Mouse (Mus musculus) mouse trophoblast stem cell (cell line): ENCODE measurements around the gene Gm28041.
"Not testable (repeated sequence)": the region's sequence is repeated elsewhere in the genome, so short reads cannot be mapped to it uniquely, and the experiment has no call there.

Experiments
- in situ Hi-C, 2 experiments: fragments of 300-500 bp; cut with MseI, MboI; formaldehyde crosslinking; loops; 2 replicates in 1 of 2; 3 replicates in 1 of 2; pipeline ENCODE4 v1.15.1; 2025

The Gm28041 gene

GRCm38 (mm10) chr13:67375050-67375911, at the start of gene Gm28041, which contains the start of gene Zfp456:
Gene Gm28041, minus strand, starts transcription at chr13:67375733.
Gene Zfp456, minus strand, starts transcription at chr13:67375810.
- in situ Hi-C loops = not testable (repeated sequence)

DNA sequence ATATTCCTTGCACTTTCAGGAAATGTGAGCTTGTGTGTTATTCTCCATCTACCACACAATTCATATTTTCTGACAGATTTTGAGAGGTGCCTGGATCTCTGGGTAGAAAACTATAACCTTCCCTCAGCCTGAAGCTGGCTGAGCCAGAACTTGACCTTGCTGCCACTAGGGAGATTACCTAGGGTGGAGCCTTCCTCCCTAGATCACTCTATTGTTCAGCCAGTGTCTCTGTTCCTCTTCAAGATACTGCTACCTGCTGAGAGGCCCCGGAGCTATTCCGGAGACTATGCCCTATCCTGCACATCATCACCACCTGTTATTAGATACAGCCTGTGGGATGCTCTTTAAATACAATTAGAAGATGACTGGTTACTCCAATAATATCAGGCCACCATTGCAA, 47.0 kb upstream of the Gm28041 start:
- in situ Hi-C loops = not testable (repeated sequence)

DNA sequence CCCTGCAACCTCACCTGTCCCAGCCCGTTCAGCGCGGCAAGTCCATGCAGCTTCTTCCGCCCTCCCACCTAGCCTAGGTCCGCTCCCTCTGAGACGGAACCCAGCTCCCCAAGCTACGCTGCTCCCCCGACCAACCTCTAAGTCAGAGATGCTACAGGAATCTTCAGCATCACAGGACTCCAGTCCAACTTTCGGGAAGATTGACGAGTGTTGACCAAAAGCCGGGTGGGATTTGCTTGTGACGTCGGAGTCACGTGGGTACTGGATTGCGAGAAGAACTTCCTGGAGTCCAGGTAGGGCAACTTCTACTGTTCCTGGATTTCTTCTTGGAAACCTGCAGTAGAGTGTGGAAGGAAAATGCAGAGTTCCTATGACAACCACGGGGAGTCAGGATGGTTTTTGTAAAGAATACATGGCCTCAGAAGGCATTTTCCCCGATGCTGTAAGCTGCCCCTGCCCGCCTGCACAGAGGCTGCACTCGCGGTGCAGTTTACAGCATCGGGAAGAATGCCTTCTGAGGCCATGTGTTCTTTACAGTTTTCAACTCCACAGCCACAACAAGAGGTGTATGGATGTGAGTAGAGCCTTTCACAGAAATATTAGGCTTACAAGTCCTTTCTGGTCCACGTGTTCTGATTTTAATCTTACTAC, 45.8 kb upstream of the Gm28041 start, which contains the start of gene Zfp459:
TSS of gene Zfp459 (minus strand) at position 212 of the 651 bp plus-strand sequence.
- in situ Hi-C loops = no loop called here

DNA sequence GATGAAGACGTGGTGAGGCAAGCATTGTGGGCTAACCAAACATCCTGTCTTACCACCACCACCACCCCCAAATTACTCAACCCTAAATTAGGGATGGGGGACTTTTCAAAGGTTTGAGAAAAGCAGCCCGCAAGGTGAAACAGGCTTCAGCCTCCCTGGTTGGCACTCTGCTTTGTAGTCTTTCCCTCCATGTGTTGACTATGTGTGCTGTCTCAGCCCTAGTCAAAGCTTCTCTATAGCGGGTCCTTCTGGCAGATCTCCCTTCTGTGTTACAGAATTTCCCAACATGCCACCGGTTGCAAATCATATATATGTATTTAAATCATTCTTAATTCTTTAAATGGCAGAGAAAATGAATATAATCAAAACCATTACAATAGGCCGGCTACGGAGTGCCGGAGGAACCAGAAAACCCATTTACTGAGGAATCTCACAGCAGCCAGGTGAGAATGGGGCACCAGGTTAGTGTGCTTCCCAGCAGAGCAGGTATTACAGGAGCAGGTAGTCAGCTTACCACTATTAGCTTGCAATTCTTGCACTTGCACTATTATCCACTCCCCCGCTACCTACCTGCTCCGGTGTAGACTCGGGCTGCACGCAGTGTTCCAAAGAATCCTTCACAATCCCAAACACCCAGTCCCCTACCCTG, 45.1 kb upstream of the Gm28041 start:
- in situ Hi-C loops = no loop called here

- in situ Hi-C loops = no loop called here
Observed at GRCm38 (mm10) chr13:67416811-67417210, 41.3 kb upstream of the Gm28041 start.

- in situ Hi-C loops = no loop called here
Observed at GRCm38 (mm10) chr13:67415759-67416158, 40.2 kb upstream of the Gm28041 start.

GRCm38 (mm10) chr13:67413634-67414033, 38.1 kb upstream of the Gm28041 start:
- in situ Hi-C loops = not testable (repeated sequence)

GRCm38 (mm10) chr13:67399183-67399903, 23.8 kb upstream of the Gm28041 start, which contains the start of gene Zfp429:
Gene Zfp429, minus strand, starts transcription at chr13:67399819.
- in situ Hi-C loops = not testable (repeated sequence)

GRCm38 (mm10) chr13:67376255-67376654, 722 bp upstream of the Gm28041 start:
- in situ Hi-C loops = not testable (repeated sequence)

GRCm38 (mm10) chr13:67360131-67360744, 15.3 kb downstream of the Gm28041 start, which contains the start of the genes Gm28044 and Zfp953:
Gene Gm28044, minus strand, starts transcription at chr13:67360536.
Gene Zfp953, minus strand, starts transcription at chr13:67360605.
- in situ Hi-C loops = no loop called here

- in situ Hi-C loops = no loop called here
Observed at GRCm38 (mm10) chr13:67351854-67352253, 23.7 kb downstream of the Gm28041 start.

DNA sequence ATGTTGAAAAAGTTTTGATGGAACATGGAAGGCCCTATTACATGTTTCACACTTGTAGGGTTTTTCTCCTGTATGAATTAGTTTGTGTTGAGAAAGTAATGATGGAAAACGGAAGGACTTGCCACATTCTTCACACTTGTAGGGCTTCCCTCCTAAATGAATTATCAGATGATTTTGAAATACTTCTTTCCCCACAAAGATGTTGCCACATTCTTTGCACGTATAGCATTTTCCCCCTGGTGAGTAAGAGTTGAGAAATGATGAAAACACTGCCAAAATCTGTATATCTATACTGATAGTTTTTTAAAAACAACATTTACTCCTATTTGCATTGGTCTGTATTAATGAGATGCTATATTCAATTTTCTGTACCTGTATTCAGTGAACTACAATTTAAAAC, 32.1 kb downstream of the Gm28041 start:
- in situ Hi-C loops = no loop called here

DNA sequence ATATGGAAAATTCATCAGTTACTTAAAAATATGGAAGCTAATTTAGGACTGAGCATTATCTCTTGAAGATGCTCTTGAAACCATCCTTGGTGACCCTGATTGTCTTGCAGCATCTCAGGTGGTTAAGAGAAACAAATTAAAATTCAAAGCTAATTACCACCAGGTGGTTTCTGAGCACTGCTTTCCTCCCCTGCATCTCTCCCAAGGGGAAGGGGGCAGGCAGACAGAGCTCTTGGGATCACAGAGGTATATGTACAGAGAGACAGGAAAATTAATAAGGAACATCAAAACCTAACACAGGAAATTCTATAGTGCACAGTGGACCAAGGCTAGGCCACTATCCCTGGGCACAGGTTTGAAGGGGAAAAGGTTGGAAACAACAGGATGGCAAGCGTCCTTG, 42.7 kb downstream of the Gm28041 start:
- in situ Hi-C loops = no loop called here

DNA sequence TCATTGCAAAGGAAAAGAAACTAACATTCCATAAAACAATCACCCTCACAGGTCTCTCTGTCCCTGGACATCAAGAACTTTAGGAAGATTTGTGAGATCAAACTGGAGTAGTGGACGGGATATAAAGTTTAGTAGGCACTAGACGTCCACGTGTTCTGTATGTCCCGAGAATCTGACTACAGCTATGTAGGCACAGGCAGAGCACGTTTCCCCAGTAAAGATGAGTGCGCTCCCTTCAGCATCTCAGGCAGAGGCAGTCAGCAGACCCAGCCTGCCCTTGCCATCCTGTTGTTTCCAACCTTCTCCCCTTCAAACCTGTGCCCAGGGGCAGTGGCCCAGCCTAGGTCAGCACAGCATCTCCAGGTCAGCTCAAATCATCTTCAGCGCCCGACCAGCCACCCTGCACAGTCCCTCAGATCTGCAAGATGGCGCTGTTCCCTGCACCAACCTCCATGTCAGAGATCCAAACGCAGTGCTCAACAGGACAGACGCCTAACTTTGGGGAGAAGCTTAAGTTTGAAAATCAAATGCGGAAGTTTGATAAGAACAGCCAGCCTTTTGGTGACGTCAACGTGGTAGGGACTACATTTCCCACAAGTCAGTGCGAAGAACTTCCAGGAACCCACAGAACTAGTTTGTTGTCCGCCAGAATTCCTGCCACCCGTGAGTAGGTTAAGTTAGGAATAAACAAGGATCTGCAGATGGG, 43.4 kb downstream of the Gm28041 start, which contains the start of gene Zfp595:
TSS of gene Zfp595 (minus strand) at position 552 of the 706 bp plus-strand sequence.
- in situ Hi-C loops = no loop called here

- in situ Hi-C loops = no loop called here
Observed at GRCm38 (mm10) chr13:67306718-67307117, 68.8 kb downstream of the Gm28041 start.

DNA sequence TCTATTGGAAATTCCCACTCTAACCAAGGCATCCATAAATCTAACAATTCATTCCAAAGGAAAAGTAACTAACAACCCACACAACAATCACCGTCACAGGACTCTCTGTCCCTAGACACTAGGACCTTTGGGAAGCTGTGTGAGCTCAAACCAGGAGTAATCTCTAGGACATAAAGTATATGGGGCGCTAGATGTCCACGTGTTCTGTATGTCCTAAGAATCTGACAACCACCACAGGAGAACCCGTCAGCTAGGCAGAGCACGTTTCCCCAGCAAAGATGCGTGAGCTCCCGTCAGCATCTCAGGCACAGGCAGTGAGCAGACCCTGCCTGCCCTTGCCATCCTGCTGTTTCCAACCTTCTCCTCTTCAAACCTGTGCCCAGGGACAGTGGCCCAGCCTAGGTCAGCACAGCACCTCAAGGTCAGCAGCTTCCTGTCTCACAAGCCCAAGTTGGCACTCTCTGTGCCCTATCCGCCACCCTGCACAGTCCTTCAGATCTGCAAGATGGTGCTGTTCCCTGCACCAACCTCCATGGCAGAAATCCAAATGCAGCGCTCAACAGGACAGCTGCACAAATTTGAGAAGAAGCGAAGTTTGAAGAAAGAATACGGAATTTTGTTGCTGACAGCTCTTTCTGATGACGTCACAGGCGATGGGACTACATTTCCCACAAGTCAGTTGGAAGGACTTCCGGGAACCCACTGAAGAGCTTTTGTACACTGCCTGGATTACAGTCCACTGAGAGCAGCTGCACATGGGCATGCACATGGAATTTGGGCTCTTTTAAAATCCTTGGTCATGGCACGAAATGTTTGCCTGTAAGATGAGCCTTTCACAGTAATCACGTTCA, 69.5 kb downstream of the Gm28041 start, which contains the start of gene Zfp457:
TSS of gene Zfp457 (minus strand) at position 664 of the 851 bp plus-strand sequence.
- in situ Hi-C loops = no loop called here
